Mouse (Mus musculus) ES-Bruce4 (cell line): ENCODE measurements around the gene Usp46. TPM values are rescaled to one million over a fixed set of nuclear protein-coding genes. Genes with fewer than 3 reads are reported as not detected.
"Not testable (repeated sequence)": the region's sequence is repeated elsewhere in the genome, so short reads cannot be mapped to it uniquely, and the experiment has no call there.

ENCODE experiments used
- H3K27ac ChIP-seq: 2 replicates; pipeline ENCODE4 v1.5.1; 2012; ENCODE audit warnings: low read length, inconsistent platforms; ENCODE audit not compliant: insufficient read depth
- H3K27me3 ChIP-seq: 2 replicates; pipeline ENCODE4 v1.6.1; 2012; ENCODE audit warnings: mild to moderate bottlenecking, low read length, inconsistent platforms; ENCODE audit not compliant: control insufficient read depth, poor library complexity, insufficient read depth, severe bottlenecking
- H3K36me3 ChIP-seq: 2 replicates; pipeline ENCODE4 v1.6.1; 2012; ENCODE audit warnings: inconsistent platforms, mild to moderate bottlenecking, low read length, moderate library complexity; ENCODE audit not compliant: control insufficient read depth, poor library complexity, insufficient read depth, severe bottlenecking
- H3K4me1 ChIP-seq: one replicate; pipeline ENCODE4 v1.8.1; 2011; ENCODE audit warnings: low read length; ENCODE audit not compliant: control insufficient read depth, insufficient read depth
- H3K4me3 ChIP-seq: 2 replicates; pipeline ENCODE4 v1.5.1; 2011; ENCODE audit warnings: low read depth, mild to moderate bottlenecking, low read length
- H3K9ac ChIP-seq: 2 replicates; pipeline ENCODE4 v1.6.1; 2012; ENCODE audit warnings: low read depth, mild to moderate bottlenecking, inconsistent platforms; ENCODE audit not compliant: poor library complexity, severe bottlenecking
- H3K9me3 ChIP-seq: replicated peaks from 2 replicates; pipeline ENCODE4 v1.6.1; 2012; ENCODE audit warnings: mild to moderate bottlenecking, low read length, inconsistent platforms; ENCODE audit not compliant: control insufficient read depth, poor library complexity, insufficient read depth, severe bottlenecking
- CTCF ChIP-seq: IDR thresholded peaks from one replicate; pipeline ENCODE4 v1.8.1; 2011; ENCODE audit warnings: low read depth, low read length
- EP300 ChIP-seq: IDR thresholded peaks from 2 replicates; pipeline ENCODE4 v1.6.1; 2011; ENCODE audit warnings: low read depth, low read length; ENCODE audit not compliant: insufficient read depth
- POLR2A ChIP-seq: IDR thresholded peaks from one replicate; pipeline ENCODE4 v1.8.1; 2011; ENCODE audit warnings: low read length; ENCODE audit not compliant: insufficient read depth
- polyA plus RNA-seq: library from polyadenylated mRNA; stranded (reverse); fragments of >200 nt; gene quantifications from 2 replicates; pipeline ENCODE4 v1.2.4, GENCODE M21; 2011; ENCODE audit warnings: low read depth; ENCODE audit not compliant: missing spikeins, insufficient read depth, insufficient read length

The Usp46 gene
- polyA plus RNA-seq, 1 experiment: 52.4 TPM

GRCm38 (mm10) chr5:73987777-73988560, 80.3 kb downstream of the Usp46 start:
- TF ChIP-seq CTCF (no peak), EP300 (no peak), POLR2A (no peak)
- Histone ChIP-seq H3K9me3 (no peaks in the 10 kb centered on the region), H3K4me3 (no peak overlapping the region), H3K4me1 (no peaks in the 10 kb centered on the region), H3K36me3 (no peaks in the 10 kb centered on the region), H3K27me3 (no peaks in the 10 kb centered on the region), H3K9ac (no peak overlapping the region), H3K27ac (no peak overlapping the region)

DNA sequence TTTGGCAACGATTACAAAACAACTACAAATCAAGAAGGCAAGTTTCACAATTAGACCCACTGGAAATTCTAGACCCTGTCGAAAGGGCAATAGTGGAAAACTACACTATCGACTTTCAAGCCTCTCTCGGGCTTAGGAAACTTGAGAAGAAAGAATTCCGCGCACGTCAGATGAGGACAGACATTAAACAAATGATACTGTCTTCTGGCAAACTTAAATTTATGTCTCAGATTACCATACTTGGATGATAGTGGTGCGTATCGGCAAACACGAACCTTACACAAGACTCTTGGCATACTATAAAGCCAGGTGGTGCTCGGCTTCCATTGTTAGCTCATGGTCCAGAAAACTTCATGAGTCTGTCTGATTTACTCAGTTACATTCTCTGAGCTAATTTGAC, 90.8 kb downstream of the Usp46 start:
- Histone ChIP-seq H3K27ac (no peak overlapping the region), H3K36me3 (no peaks in the 10 kb centered on the region), H3K9me3 (no peaks in the 10 kb centered on the region), H3K9ac (no peak overlapping the region), H3K4me3 (no peak overlapping the region), H3K27me3 (no peaks in the 10 kb centered on the region), H3K4me1 (no peaks in the 10 kb centered on the region)
- TF ChIP-seq EP300 (no peak), POLR2A (no peak), CTCF (no peak)

DNA sequence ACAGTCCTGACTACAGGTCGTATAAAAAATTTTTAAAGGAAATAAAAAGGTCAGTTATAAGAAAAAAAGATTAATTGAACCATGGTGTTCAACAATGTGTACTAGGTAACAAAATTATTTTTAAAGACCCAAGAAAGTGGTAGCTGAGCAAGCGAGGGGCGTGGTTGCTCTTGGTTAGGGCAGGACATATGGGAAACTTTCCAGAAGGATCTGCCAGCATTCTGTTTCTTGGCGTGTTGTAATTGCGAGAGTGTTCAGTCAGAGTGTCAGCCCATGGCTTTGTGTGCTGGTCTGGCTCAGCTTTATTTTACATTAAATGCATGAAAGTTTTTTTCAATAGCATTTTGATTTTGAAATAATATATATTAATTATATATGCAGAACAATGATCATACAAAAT, 96.5 kb downstream of the Usp46 start:
- no peak for TF ChIP-seq POLR2A
- no peak for TF ChIP-seq CTCF
- TF ChIP-seq EP300: no peak
- Histone ChIP-seq H3K9me3 (no peaks in the 10 kb centered on the region), H3K9ac (no peak overlapping the region), H3K4me3 (no peak overlapping the region), H3K36me3 (no peaks in the 10 kb centered on the region), H3K27ac (no peak overlapping the region), H3K27me3 (no peaks in the 10 kb centered on the region), H3K4me1 (no peaks in the 10 kb centered on the region)

DNA sequence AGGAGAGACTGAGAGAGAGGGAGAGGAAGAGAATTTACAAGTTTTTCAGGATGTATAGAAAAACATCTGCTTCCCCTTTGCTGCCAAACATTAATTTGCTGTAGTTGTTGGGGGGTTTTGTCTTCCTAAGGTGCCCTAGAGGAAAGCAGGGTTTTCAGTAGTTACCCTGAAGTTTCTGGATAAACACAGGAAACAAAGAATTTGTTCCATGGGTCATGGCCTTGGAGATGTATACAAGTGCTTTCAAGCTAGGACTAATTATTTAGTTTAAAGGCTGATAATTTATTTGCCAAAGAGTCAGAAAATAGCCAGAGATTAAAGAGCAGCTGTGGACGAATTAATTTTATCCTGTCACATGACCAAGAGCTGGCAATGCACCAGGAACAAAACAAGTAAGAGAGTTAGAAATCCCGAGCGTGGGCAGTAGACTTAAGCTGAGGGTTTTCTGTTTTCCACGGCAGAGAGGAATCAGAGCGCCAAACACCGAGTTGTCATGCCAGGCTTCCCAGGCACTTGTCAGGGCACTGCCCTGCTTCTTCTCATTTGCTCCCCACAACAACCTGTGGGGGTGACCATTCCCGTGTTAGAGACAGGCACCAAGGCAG, 98.1 kb downstream of the Usp46 start:
- Histone ChIP-seq H3K27ac (no peak overlapping the region), H3K36me3 (no peaks in the 10 kb centered on the region), H3K4me3 (no peak overlapping the region), H3K4me1 (no peaks in the 10 kb centered on the region), H3K9me3 (no peaks in the 10 kb centered on the region), H3K27me3 (no peaks in the 10 kb centered on the region), H3K9ac (no peak overlapping the region)
- TF ChIP-seq CTCF (no peak), EP300 (no peak), POLR2A (no peak)

DNA sequence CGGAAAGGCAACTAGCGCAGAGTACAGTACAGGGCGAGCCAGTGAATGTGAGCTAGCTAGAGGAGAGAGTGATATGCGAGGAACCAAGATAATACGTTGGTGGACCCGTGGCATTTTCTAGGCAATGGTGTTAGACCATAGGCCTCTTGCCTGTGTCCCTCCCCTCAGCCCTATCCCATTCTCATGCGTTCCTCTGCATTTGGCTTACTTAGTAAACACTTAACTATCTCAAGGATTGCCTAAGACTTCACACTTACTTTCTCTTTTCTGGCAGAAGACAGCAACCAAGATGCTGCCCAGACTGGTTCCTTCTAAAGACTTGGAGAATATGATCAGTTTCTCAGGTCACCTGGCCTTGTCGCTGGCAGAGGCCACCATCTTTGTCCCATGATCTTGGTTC, 98.9 kb downstream of the Usp46 start:
- no peak for TF ChIP-seq CTCF
- TF ChIP-seq EP300: no peak
- TF ChIP-seq POLR2A: no peak
- Histone ChIP-seq H3K36me3 (no peaks in the 10 kb centered on the region), H3K9me3 (no peaks in the 10 kb centered on the region), H3K9ac (no peak overlapping the region), H3K4me1 (no peaks in the 10 kb centered on the region), H3K27ac (no peak overlapping the region), H3K27me3 (no peaks in the 10 kb centered on the region), H3K4me3 (no peak overlapping the region)

DNA sequence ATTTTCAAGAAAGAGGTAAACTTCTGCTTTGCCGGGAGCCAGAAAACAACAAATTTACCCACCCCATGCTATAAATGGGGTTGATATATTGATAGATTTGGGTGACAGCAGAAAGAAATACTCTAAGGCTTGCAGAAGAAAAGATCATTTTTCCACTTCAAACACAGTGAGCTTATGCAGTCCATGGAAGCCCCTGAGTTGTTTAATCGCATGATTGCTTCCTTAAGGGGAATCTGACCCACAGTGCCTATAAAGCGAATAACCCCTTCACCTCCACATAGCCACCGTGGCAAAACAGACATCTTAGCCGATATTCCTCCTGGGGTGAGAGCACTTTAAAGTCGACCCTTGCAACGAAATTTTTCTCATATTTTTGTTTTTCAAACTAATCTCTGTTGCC, 108.5 kb downstream of the Usp46 start:
- no peaks in the 10 kb centered on the region; the same call in 1 of the 2 replicates for H3K9me3 ChIP-seq
- TF ChIP-seq CTCF (no peak), POLR2A (no peak), EP300 (no peak)
- H3K27ac ChIP-seq: no peak overlapping the region
- H3K9ac ChIP-seq: no peak overlapping the region
- H3K36me3 ChIP-seq: no peaks in the 10 kb centered on the region
- no peak overlapping the region for H3K4me3 ChIP-seq
- no peaks in the 10 kb centered on the region for H3K27me3 ChIP-seq
- no peaks in the 10 kb centered on the region for H3K4me1 ChIP-seq

GRCm38 (mm10) chr5:73958614-73959013, 109.6 kb downstream of the Usp46 start:
- not testable (repeated sequence) for H3K4me1 ChIP-seq

More at GRCm38 (mm10) chr5:73958614-73959013, 109.6 kb downstream of the Usp46 start:
- not testable (repeated sequence) for H3K4me3 ChIP-seq, H3K27ac ChIP-seq, H3K9me3 ChIP-seq, H3K27me3 ChIP-seq, H3K36me3 ChIP-seq, H3K9ac ChIP-seq
